Mouse (Mus musculus) spleen, postnatal 10 days (tissue): ENCODE measurements around the gene Gtf3a.

ENCODE experiments used
- DNase-seq, 2 experiments: peaks; one replicate each; pipeline ENCODE4 v3.0.0; 2021 to 2022; ENCODE audit warnings: low spot score in 2 of 2

Gtf3a gene

GRCm38 (mm10) chr5:146981376-146981775 lies 32.9 kb downstream of the Gtf3a start:
- DNase-seq = no peak

- DNase-seq = peak; percentile 32 to 63
Observed at GRCm38 (mm10) chr5:146983216-146983615, 34.8 kb downstream of the Gtf3a start.

GRCm38 (mm10) chr5:146985725-146986433 lies 37.4 kb downstream of the Gtf3a start:
- DNase-seq = no peak

- no peak for DNase-seq
Observed at GRCm38 (mm10) chr5:146987588-146987987, 39.1 kb downstream of the Gtf3a start.

GRCm38 (mm10) chr5:146989051-146989450 lies 40.6 kb downstream of the Gtf3a start:
- no peak for DNase-seq

- DNase-seq = no peak
Observed at GRCm38 (mm10) chr5:146993509-146993908, 45.1 kb downstream of the Gtf3a start.

GRCm38 (mm10) chr5:146994973-146995372 lies 46.5 kb downstream of the Gtf3a start:
- DNase-seq = no peak

- DNase-seq = no peak
Observed at GRCm38 (mm10) chr5:146996812-146997211, 48.4 kb downstream of the Gtf3a start.

- no peak for DNase-seq
Observed at GRCm38 (mm10) chr5:146998802-146999201, 50.3 kb downstream of the Gtf3a start.

GRCm38 (mm10) chr5:147001312-147001711 lies 52.9 kb downstream of the Gtf3a start:
- no peak for DNase-seq

- no peak for DNase-seq
Observed at GRCm38 (mm10) chr5:147003303-147003702, 54.8 kb downstream of the Gtf3a start.
